Mouse (Mus musculus) stomach, postnatal 0 days (tissue): Measurements from ENCODE around the gene Mrps18a. TPM values are rescaled to one million over a fixed set of nuclear protein-coding genes. Genes with fewer than 3 reads are reported as not detected.
A peak's percentile ranks its signal among the peaks of the same experiment; 100 is the strongest.

Experiments used
- ATAC-seq: fragments of 200-750 bp; cut with Nextera tagmentation; 2 replicates; pipeline ENCODE4 v1.8.0; 2017; ENCODE audit not compliant: low FRiP score, low TSS enrichment
- DNase-seq: peaks from one replicate; pipeline ENCODE4 v3.0.0-alpha.2; 2016; ENCODE audit warnings: low spot score
- H3K27ac ChIP-seq: fragments of 300-500 bp; sonication (generic); replicated peaks from 2 replicates; pipeline ENCODE4 v1.5.1; 2014; ENCODE audit warnings: mild to moderate bottlenecking, control low read depth
- H3K27me3 ChIP-seq: fragments of 300-500 bp; sonication (generic); 2 replicates; pipeline ENCODE4 v1.6.1; 2014; ENCODE audit warnings: low read length; ENCODE audit not compliant: control insufficient read depth, insufficient read depth
- H3K36me3 ChIP-seq: fragments of 300-500 bp; sonication (generic); 2 replicates; pipeline ENCODE4 v1.6.1; 2014; ENCODE audit warnings: low read length, mixed read lengths; ENCODE audit not compliant: control insufficient read depth, insufficient read depth
- H3K4me1 ChIP-seq: fragments of 300-500 bp; sonication (generic); replicated peaks from 2 replicates; pipeline ENCODE4 v1.6.1; 2014; ENCODE audit warnings: antibody characterized with exemption; ENCODE audit not compliant: control insufficient read depth, insufficient read depth
- H3K4me2 ChIP-seq: fragments of 300-500 bp; sonication (generic); replicated peaks from 2 replicates; pipeline ENCODE4 v1.6.1; 2014; ENCODE audit warnings: low read depth, mild to moderate bottlenecking, control low read depth, moderate library complexity
- H3K4me3 ChIP-seq: fragments of 300-500 bp; sonication (generic); 2 replicates; pipeline ENCODE4 v1.5.1; 2014; ENCODE audit warnings: low read depth, low read length, control low read depth
- H3K9ac ChIP-seq: fragments of 300-500 bp; sonication (generic); 2 replicates; pipeline ENCODE4 v1.6.1; 2014; ENCODE audit warnings: mild to moderate bottlenecking, low read length, control low read depth, mixed read lengths
- H3K9me3 ChIP-seq: fragments of 300-500 bp; sonication (generic); 2 replicates; pipeline ENCODE4 v1.6.1; 2016; ENCODE audit warnings: low read length; ENCODE audit not compliant: control insufficient read depth
- CTCF ChIP-seq: IDR thresholded peaks from 2 replicates; pipeline ENCODE4 v1.5.1; 2016; ENCODE audit warnings: antibody characterized with exemption, low read depth, mild to moderate bottlenecking, moderate library complexity
- EP300 ChIP-seq: optimal IDR thresholded peaks from 2 replicates; pipeline ENCODE3; 2016; ENCODE audit warnings: antibody characterized with exemption
- WGBS: fragments of 180-500 bp; shearing (Covaris S2); extraction: QIAGEN DNeasy Blood & Tissue Kit; methylation state at CpG from one replicate; pipeline ENCODE4 v1.1.7; 2014; 5-methylcytosine and 5-hydroxymethylcytosine counted together
- polyA plus RNA-seq: library from polyadenylated mRNA; unstranded; fragments of >200 nt; fragmentation: Nextera tagmentation; extraction: Ambion mirVana; gene quantifications from 2 replicates; pipeline ENCODE4 v1.2.1, GENCODE M21; 2015

Mrps18a gene
- polyA plus RNA-seq, 1 experiment from 2014 or later: 99.0 TPM

DNA sequence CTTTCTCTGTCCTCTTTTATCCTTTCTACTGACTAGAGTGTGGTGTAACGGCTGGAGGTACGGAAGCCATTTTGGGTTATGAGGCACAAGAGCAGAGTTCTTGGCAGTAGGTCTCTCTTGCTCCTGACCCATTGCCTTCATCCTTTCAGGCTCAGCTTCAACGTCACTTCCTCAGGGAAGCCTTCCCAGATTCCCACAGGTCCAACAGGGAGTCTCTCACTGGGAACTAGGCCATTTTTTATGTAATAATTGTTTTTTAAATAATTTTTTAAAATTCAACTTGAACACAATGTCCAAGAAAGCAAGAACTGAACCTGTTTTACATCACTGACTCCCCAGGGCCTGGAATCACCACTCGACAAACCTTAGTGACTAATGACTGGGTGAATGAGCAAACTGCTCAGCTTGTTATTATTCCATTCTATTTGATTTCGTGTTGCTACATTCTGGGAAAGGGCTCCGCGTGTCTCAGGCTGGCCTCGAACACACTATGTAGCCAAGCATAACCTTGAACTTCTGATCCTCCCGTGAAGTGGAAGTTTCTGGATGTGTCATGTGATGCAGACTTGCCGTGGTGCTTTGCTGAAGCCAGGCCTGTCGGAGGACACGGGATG is 32.8 kb upstream of the Mrps18a start:
- 85% methylated on average over 12 of the region's 12 CpGs for WGBS
- TF ChIP-seq EP300: no peak
- TF ChIP-seq CTCF: no peak
- Histone ChIP-seq H3K4me1 (0 out of 2 replicates have a peak, but pooled peaks cover 2% of the 10 kb centered on the region), H3K9me3 (no peaks in the 10 kb centered on the region), H3K4me2 (no peak overlapping the region), H3K4me3 (no peak overlapping the region), H3K27me3 (no peaks in the 10 kb centered on the region), H3K9ac (no peak overlapping the region), H3K36me3 (no peaks in the 10 kb centered on the region), H3K27ac (no peak overlapping the region)
- DNase-seq (no peak), ATAC-seq (no peak)

DNA sequence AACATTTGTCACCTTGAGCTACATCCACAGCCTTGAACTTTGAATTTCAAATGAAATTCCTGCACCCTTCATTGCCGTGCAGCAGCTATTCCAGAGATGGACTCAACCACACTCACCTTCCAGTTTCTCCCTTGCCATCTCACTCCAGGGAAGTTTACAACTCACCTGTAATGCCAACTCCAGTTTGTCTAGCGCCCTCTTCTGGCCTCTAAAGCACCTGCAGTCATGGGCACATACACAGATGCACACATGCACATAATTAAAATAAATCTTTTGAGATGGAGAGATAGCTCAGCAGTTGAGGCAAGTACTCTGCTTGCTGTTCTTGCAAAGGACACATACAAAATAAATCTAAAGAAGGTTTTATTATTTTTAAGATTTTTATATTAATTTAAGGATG is 31.7 kb upstream of the Mrps18a start:
- H3K4me2 ChIP-seq: no peak overlapping the region
- no peak for ATAC-seq
- WGBS: 73% methylated on average over 2 of the region's 2 CpGs
- H3K9me3 ChIP-seq: no peaks in the 10 kb centered on the region
- H3K27ac ChIP-seq: no peak overlapping the region
- no peak overlapping the region for H3K9ac ChIP-seq
- peak; percentile 33; the same call in 1 of the 2 replicates for TF ChIP-seq CTCF
- no peak for TF ChIP-seq EP300
- H3K36me3 ChIP-seq: no peaks in the 10 kb centered on the region
- H3K27me3 ChIP-seq: no peaks in the 10 kb centered on the region
- H3K4me3 ChIP-seq: no peak overlapping the region
- peaks cover 3% of the 10 kb centered on the region; the same call in 1 of the 2 replicates for H3K4me1 ChIP-seq
- no peak for DNase-seq

GRCm38 (mm10) chr17:46080388-46080787 is 30.4 kb upstream of the Mrps18a start:
- H3K9ac ChIP-seq: no peak overlapping the region
- H3K4me3 ChIP-seq: no peak overlapping the region
- H3K27me3 ChIP-seq: no peaks in the 10 kb centered on the region
- H3K27ac ChIP-seq: no peak overlapping the region
- no peaks in the 10 kb centered on the region for H3K36me3 ChIP-seq
- no peak for DNase-seq
- no peak overlapping the region for H3K4me2 ChIP-seq
- ATAC-seq: no peak
- H3K9me3 ChIP-seq: no peaks in the 10 kb centered on the region
- H3K4me1 ChIP-seq: peaks cover 5% of the 10 kb centered on the region; the same call in 1 of the 2 replicates
- 72% methylated on average over 7 of the region's 7 CpGs for WGBS
- TF ChIP-seq CTCF (no peak), EP300 (no peak)

DNA sequence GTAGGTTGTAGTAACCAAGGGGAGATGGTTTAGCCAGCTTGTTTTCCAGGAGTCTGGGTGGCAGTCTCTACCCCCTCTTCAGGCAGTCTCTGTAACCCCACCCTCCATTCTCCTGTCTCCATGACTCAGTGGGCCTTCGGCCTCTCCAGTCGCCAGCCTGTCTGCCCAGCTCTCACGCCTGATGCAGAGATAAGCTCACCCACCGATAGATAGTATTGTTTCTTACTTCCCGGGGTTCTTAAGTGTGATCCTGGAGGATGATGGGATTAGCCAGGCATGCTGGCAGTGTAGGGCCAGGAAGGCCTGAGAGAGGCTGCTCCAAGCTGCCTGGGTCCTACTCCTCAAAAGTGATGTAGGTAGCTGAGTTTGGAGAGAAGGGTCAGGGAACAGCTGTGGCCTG is 29.7 kb upstream of the Mrps18a start:
- H3K4me2 ChIP-seq: no peak overlapping the region
- H3K36me3 ChIP-seq: no peaks in the 10 kb centered on the region
- H3K4me1 ChIP-seq: peaks cover 5% of the 10 kb centered on the region; the same call in 1 of the 2 replicates
- no peaks in the 10 kb centered on the region for H3K9me3 ChIP-seq
- DNase-seq (no peak), ATAC-seq (peak; percentile 4; the same call in 1 of the 2 replicates)
- no peak overlapping the region for H3K9ac ChIP-seq
- no peaks in the 10 kb centered on the region for H3K27me3 ChIP-seq
- H3K4me3 ChIP-seq: no peak overlapping the region
- H3K27ac ChIP-seq: peak overlapping the region; percentile 31; the same call in 1 of the 2 replicates
- TF ChIP-seq EP300 (no peak), CTCF (no peak)
- 43% methylated on average over 5 of the region's 5 CpGs for WGBS

DNA sequence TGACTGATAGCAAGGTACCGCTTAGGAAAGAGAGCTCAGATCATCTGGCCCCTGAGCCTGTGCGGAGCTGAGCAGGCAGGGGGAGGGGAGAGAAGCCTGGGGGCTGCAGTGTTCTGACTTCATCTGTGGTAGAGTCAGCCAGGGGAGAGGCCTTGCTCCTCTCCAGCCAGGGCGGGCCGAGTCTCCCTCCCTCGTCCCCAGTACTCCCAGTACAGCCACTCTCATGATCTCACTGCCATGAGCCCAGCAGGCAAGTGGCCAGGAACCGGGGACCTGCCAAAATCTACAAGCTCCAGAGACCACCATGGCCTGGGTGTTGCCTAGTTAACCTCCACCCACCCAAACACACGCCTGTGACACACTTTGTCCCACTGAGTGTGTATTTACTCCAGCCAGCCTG is 29.1 kb upstream of the Mrps18a start:
- no peaks in the 10 kb centered on the region for H3K27me3 ChIP-seq
- no peaks in the 10 kb centered on the region for H3K9me3 ChIP-seq
- no peak for TF ChIP-seq EP300
- H3K27ac ChIP-seq: no peak overlapping the region; the same call in 1 of the 2 replicates
- ATAC-seq: peak; percentile 53
- H3K9ac ChIP-seq: no peak overlapping the region
- H3K4me1 ChIP-seq: peaks cover 5% of the 10 kb centered on the region; the same call in 1 of the 2 replicates
- H3K36me3 ChIP-seq: no peaks in the 10 kb centered on the region
- WGBS: 65% methylated on average over 7 of the region's 7 CpGs
- H3K4me2 ChIP-seq: no peak overlapping the region
- H3K4me3 ChIP-seq: no peak overlapping the region
- no peak for DNase-seq

GRCm38 (mm10) chr17:46083381-46083780 is 27.4 kb upstream of the Mrps18a start:
- Histone ChIP-seq H3K27me3 (no peaks in the 10 kb centered on the region), H3K4me2 (no peak overlapping the region), H3K4me1 (peaks cover 5% of the 10 kb centered on the region; the same call in 1 of the 2 replicates), H3K27ac (peak overlapping the region; percentile 56; the same call in 1 of the 2 replicates), H3K9me3 (no peaks in the 10 kb centered on the region), H3K4me3 (no peak overlapping the region), H3K9ac (no peak overlapping the region), H3K36me3 (no peaks in the 10 kb centered on the region)
- ATAC-seq (no peak), DNase-seq (no peak)
- WGBS: 77% methylated on average over 3 of the region's 3 CpGs
- no peak for TF ChIP-seq CTCF
- no peak for TF ChIP-seq EP300
